Mouse (Mus musculus) brain, embryonic 18.5 days (tissue): ENCODE data around the gene Card14.
"Not testable (repeated sequence)": the region's sequence is repeated elsewhere in the genome, so short reads cannot be mapped to it uniquely, and the experiment has no call there.

Source experiments
- DNase-seq: peaks from one replicate; pipeline ENCODE4 v3.0.0-alpha.2; 2012; ENCODE audit warnings: low read depth, low spot score

Gene Card14

DNA sequence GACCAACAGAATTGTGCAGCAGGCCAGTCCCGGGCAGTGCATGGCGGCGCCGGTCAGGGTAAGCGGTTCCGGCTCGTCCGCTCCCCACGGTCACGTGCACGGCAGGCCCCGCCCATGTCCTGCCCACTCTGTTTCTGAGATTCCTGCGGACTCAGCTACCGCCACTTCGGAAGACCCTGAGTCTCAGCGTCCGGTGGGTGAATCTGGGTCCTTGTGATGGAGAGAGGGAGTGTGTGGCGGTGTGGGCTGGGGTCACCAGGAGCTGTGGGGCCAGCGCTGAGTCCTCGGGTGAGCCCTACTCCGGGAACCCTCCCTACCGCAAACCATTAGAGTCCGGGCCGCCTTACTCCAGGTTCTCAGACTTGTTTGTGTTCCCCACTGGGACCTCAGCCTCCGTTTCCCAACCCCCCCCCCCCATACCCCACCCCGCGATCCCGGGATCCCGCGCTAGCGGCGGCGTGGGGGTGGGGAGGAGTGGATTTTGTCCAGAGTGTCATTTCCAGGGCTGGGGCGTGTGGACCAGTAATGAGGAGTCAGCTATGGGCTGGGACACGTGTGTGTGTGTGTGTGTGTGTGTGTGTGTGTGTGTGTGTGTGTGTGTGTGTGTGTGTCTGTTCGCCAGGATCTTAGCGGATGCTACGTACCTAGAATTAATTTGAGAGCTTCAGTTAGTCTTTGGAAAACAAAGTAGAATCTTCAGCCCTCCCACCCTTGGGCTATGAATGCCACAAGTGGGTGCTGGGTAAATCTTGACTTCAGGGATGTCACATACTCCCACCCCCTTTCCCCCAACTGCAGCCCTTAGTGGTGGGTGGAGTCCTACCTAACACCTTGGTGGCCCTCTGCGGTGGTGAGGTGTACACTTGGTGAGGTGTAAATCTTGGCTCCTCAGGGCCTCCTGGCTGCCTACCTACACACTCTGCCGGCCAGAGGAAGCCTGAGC is 48.1 kb downstream of the Card14 start, which contains the start of the genes Sgsh and Slc26a11:
Gene Sgsh, minus strand, starts transcription at position 94 of the 943 bp plus-strand sequence.
Gene Slc26a11, plus strand, starts transcription at position 115 of the 943 bp plus-strand sequence.
- DNase-seq, result peak; percentile 14

DNA sequence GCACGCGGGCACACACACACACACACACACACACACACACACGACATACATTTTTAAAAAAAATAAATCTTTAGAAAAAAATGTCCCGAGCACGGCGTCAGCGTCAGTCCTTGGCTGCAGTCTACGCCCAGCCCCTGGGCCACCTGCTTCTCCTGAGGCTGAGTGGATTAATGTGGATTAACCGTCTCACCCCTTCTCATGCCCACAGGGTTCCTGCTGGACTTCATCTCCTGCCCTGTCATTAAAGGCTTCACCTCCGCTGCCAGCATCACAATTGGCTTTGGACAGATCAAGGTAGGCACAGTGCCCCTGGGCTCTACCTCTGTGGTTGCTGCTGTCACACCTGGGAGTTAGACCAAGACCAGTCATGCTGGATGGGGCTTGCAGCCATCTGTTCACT is 51.5 kb downstream of the Card14 start:
- DNase-seq, result no peak

DNA sequence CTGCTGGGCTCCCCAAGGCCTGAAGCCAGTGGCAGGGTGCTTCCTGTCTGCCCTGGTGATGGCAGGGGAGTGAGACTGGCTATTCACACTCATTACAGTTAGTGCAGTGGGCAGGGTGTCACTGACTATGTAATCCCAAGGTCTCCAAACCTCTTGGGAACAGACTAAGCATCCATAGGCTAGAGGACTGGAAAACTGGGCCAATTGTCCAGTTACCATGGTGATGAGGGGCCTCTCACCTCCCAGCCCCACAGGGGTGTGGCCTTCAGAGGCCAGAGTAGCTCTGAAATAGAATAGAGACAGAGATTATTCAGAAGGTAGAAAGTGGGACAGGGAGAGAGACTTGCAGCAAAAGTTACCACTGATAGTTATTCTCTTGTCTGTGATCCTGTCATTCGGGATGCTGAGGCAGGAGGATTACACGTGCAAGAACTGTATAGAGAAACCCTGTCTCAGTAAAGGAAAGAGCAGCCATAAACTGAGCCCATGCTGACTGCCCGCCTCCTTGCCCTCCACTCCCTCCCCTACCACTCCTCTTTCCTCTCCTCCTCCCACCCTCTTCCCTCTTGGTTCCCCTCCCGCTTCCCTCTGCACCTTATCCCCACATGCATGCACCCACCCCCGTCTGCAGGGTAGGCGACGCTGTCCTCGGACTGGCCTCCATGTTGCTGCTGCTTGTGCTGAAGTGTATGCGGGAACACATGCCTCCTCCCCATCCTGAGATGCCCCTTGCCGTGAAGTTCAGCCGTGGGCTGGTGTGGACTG is 55.4 kb downstream of the Card14 start:
- no peak for DNase-seq

- peak; percentile 18 for DNase-seq
Observed at GRCm38 (mm10) chr11:119363534-119364145, 56.1 kb downstream of the Card14 start.

DNA sequence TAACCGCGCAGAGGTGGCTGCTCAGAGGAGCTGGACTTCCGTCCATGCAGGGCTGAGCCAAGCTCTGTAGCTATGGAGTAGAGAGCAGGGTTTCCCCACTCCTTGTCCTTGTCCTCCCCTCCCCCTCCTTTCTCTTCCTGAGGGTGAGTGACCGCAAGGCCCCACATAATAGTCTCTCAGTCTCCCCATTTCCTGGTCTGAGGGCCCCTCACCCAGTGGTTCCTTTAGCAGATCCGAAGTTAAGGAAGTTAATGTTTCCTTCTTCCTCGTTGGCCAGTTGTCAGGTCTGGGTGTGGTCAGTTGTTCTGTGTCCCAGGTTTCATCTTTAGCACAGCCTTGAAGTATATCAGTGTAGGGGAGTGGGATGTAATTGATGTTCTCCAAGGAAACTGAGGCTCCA is 67.9 kb downstream of the Card14 start:
- no peak for DNase-seq

- DNase-seq, result no peak
Observed at GRCm38 (mm10) chr11:119377326-119377725, 69.8 kb downstream of the Card14 start.

- no peak for DNase-seq
Observed at GRCm38 (mm10) chr11:119378551-119378950, 71.0 kb downstream of the Card14 start.

GRCm38 (mm10) chr11:119381631-119382337 is 74.2 kb downstream of the Card14 start:
- no peak for DNase-seq

DNA sequence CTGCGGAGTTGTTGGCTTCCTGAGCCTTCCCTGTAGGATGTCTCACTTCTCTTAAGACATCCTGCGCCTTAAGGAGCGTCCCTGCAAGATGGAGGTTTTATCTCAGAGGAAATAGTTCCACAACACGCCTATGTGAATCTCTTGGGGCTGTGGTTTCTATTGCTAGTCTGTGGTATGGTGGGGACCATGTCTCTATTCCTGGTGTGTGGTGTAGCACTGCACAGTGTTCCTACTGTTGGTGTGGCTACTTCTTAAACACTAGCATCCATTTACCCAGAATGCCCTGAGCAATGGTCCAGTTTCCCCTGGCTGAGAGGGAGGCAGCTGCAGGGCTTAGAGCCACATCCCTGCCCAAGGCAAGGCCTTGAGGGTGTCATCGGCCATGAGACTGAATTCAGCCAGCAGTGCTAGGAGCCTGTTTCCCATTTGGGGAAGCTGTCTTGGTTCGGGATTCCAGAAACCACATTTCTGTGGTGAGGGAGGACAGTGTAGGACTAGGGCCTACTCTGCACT is 74.8 kb downstream of the Card14 start:
- DNase-seq, result no peak

DNA sequence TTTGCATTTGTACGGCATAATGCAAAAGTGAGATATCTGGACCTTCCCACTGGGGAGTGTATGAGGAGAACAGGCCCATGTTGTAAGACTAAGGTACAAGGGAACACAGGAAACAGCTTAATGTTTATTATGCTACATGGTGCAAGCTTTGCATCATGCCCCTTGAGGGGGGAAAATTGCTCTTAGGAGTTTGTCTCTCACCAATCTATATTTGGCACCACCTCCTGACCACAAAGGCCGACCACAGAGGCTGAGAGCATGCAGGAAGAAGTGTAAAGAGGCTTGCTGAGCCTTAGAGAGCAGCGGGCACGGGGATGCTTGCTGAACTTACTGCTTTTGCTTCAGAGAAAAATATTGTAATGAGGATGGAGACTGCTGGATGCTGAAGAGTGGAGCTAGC is 77.3 kb downstream of the Card14 start:
- DNase-seq, result no peak

DNA sequence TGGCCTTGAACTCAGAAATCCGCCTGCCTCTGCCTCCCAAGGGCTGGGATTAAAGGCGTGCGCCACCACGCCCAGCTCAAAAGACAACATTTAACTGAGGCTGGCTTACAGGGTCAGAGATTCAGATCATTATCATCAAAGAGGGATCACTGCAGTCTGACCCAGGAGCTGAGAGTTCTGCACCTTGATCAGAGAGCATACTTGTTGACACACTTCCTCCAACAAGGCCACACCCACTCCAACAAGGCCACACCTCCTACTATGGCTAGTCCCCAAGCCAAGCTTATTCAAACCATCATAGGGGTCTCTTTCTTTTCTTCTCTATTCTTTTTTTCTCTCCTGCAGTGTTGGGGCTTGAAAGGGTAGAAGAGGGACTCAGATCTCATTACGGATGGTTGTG is 78.7 kb downstream of the Card14 start:
- no peak for DNase-seq

- not testable (repeated sequence) for DNase-seq
Observed at GRCm38 (mm10) chr11:119387273-119387672, 79.7 kb downstream of the Card14 start.

GRCm38 (mm10) chr11:119389851-119390270 is 82.3 kb downstream of the Card14 start:
- DNase-seq, result peak; percentile 22

DNA sequence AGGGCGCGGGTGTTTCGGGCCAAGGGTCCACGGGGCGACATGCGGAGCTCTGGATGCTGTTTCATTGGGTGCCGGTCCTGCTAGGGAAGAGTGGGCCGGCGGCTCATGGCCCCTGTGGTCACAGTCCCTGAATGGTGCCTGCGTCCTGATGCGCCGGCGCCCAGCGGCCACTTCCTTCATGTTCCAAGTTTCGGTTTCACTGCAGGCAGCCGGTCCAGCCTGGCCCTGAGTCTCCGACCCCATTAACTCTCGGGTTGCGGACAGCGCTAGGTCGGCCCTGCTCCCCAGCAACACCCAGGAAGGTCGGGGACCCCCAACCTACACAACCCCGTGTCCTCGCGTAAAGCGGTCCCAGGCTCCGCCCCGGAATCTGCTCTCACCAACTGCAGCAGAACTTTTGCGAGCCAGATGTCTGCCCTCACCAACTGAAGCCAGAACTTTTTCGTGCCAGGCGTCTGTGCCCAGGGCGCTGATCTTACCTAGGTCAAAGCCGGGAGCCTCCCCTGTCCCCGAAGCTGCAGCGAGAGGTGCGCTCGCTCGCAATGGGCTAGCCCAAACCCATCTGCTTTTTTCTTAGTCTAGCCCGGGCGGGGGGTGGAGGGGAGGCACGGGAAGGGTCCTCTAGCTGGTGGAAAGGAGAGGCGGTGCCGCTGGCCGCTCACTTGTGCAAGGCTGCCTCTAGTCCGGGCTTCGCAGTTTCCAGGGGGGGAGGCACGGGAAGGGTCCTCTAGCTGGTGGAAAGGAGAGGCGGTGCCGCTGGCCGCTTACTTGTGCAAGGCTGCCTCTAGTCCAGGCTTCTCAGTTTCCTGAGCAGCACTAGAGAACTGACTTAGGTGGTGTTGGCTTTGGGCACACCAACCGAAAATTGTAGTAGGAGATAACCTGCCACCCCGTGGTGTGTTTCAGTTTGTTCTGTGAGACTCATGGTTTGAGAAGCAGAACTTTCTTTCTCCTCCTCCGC is 83.0 kb downstream of the Card14 start:
- DNase-seq, result no peak

DNA sequence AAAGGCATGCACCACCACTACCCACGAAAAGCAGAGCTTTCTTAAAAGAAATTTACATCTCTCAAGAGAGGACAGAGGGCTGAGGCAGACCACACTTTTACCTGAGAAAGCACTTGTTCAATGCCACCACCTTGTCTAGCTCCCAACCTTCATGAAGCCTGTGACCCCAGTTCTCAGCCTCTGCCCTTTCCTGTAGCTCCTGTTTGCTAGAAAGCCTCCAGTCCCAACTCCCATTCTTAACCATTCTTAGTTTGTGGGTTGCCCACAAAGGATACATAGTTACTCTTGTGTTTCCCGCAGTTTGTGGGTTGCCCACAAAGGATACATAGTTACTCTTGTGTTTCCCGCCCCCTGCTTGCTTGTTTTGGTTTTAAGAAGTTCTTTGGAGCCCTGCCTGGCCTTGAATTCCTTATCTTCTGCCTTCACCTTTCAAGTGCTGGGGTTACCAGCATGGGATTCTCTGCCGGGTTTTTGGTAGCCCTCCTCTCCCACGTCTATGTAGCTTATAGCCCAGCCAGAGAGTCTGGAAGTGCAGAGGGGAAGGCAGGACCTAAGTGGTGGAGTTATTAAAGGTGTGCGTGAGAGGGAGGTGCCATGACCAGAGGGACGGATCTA is 83.9 kb downstream of the Card14 start:
- no peak for DNase-seq

DNA sequence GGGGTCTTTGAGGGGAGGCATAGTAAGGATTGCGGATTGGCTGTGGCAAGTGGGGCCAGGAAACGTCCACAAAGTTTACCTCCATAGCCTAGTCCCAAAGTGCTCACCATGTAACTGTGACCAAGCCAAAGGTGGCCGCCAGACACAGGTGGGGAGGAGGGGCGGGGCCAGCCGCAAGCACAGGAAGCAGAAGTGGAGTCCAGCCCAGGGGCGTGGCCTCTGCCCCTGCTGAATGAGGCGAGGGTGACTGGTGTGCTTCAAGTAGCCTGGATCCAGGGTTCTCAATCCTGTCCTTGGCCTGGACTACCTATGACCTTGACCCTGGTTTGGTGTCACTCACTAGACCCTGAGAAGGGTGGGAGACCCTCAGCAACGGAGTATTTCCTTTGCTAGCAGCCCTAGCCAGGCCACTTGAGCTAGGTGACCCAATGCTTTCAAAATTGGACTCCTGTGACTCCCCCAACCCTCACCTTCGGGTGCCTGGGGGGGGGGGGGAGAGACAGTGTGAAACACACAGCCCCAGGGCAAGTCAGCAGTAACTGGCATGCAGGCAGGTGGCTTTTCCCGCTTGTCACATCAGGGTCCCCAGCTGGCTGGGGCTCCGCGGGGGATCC is 84.5 kb downstream of the Card14 start:
- DNase-seq, result no peak

DNA sequence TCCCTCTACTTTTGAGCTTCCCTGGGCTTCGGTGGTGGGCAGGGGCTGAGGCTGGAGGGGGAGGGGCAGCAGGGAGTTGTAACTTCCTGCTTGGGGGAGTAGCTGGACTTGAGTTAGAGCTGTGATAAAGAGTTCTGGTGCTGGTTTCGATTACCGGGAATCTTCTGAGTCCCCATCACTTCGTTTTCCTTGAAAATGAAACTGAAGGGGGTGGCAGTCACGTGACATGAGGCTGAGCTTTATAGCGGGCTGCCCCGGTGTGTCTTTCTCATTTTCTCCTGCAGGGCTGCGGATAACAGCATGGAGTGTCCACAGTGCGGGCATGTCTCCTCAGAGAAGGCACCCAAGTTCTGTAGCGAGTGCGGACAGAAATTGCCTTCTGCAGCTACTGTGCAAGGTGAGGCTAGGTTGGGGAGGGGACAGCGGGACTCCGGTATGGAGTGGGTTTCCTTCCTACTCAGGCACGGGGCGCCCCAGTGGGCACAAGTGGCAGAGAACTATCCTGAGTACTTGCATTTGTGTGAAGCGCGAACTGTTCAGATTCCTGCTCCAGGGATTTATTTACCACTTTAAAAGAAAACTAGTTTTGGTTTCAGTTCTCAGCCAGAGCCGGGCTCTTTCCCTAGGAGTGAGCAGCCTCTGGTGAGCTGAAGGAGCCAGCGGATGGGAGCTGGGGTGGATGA is 85.4 kb downstream of the Card14 start, which contains the start of gene Rnf213:
Gene Rnf213, plus strand, starts transcription at position 301 of the 683 bp plus-strand sequence.
- DNase-seq, result no peak

DNA sequence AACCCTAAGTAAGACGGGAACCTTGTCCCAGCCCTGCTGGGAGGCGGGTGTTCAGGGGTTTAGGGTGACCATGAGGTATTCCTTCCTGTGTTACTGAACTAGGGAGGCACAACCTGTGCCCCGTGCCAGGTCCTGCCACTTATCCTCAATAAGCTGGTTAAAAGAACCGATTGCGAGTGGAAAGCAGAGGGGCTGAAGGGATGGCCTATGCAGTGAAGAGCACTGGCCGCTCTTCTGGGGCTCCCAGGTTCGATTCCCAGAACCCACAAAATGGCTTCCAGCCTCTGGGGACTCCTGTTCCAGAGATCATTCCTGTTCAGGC is 85.9 kb downstream of the Card14 start:
- DNase-seq, result no peak

DNA sequence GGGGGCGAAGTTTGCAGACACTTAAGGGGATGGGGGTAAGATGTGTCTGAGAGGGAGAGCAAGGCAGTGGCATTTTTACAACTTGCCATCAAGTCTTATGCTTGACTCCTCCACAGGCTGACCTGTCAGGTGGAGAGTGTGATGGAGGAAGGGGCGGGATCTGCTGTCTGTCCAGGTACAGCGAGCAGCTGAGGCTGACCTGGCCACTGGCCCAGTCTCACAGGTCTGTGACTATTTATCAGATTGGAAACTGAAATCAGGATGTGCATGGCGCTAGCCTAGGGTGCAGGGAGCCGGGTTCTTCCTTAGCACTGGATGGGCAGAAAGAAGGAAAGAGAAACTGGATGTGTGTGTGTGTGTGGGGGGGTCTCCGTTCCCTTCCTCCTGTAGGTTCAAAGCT is 86.6 kb downstream of the Card14 start:
- DNase-seq, result no peak
